Mouse (Mus musculus) forebrain, embryonic 15.5 days (tissue): ENCODE data around the gene Cacna1g. TPM values are rescaled to one million over a fixed set of nuclear protein-coding genes. Genes with fewer than 3 reads are reported as not detected.
"Not testable (repeated sequence)": the region's sequence is repeated elsewhere in the genome, so short reads cannot be mapped to it uniquely, and the experiment has no call there.

Experiments used
- ATAC-seq: fragments of 200-750 bp; cut with Nextera tagmentation; replicated peaks from 2 replicates; pipeline ENCODE4 v1.8.0; 2017; ENCODE audit warnings: mild to moderate bottlenecking, moderate TSS enrichment, moderate library complexity
- H3K27ac ChIP-seq: fragments of 300-500 bp; sonication (generic); replicated peaks from 2 replicates; pipeline ENCODE4 v1.5.1; 2015; ENCODE audit warnings: mild to moderate bottlenecking, inconsistent platforms
- H3K27me3 ChIP-seq: fragments of 300-500 bp; sonication (generic); 2 replicates; pipeline ENCODE4 v1.6.1; 2015; ENCODE audit warnings: inconsistent platforms
- H3K36me3 ChIP-seq: fragments of 300-500 bp; sonication (generic); 2 replicates; pipeline ENCODE4 v1.6.1; 2015; ENCODE audit warnings: mild to moderate bottlenecking, inconsistent platforms
- H3K4me1 ChIP-seq: fragments of 300-500 bp; sonication (generic); 2 replicates; pipeline ENCODE4 v1.6.1; 2015; ENCODE audit warnings: inconsistent platforms
- H3K4me2 ChIP-seq: fragments of 300-500 bp; sonication (generic); replicated peaks from 2 replicates; pipeline ENCODE4 v1.6.1; 2015; ENCODE audit warnings: mild to moderate bottlenecking, inconsistent platforms
- H3K4me3 ChIP-seq: fragments of 300-500 bp; sonication (generic); 2 replicates; pipeline ENCODE4 v1.5.1; 2015; ENCODE audit warnings: mild to moderate bottlenecking, inconsistent platforms
- H3K9ac ChIP-seq: fragments of 300-500 bp; sonication (generic); replicated peaks from 2 replicates; pipeline ENCODE4 v1.6.1; 2015; ENCODE audit warnings: mild to moderate bottlenecking, inconsistent platforms
- H3K9me3 ChIP-seq: fragments of 300-500 bp; sonication (generic); 2 replicates; pipeline ENCODE4 v1.6.1; 2016; ENCODE audit warnings: inconsistent platforms
- WGBS: fragments of 180-500 bp; shearing (Covaris S2); methylation state at CpG from one replicate; pipeline ENCODE4 v1.1.7; 2015; ENCODE audit warnings: mixed read lengths; 5-methylcytosine and 5-hydroxymethylcytosine counted together
- polyA plus RNA-seq: library from polyadenylated mRNA; unstranded; fragments of >200 nt; fragmentation: Nextera tagmentation; extraction: Ambion mirVana; gene quantifications from 2 replicates; pipeline ENCODE4 v1.2.1, GENCODE M21; 2015

Gene Cacna1g
- polyA plus RNA-seq, 1 experiment from 2014 or later: 6.8 TPM

GRCm38 (mm10) chr11:94412998-94413469 lies 61.0 kb downstream of the Cacna1g start:
- H3K27me3 ChIP-seq: no peaks in the 10 kb centered on the region
- peak; percentile 75 for ATAC-seq
- peak overlapping the region; percentile 87 for H3K27ac ChIP-seq
- H3K4me3 ChIP-seq: no peak overlapping the region
- peak overlapping the region; percentile 18 for H3K9ac ChIP-seq
- peaks cover 48% of the 10 kb centered on the region for H3K4me1 ChIP-seq
- H3K36me3 ChIP-seq: no peaks in the 10 kb centered on the region; the same call in 1 of the 2 replicates
- 14% methylated on average over 10 of the region's 10 CpGs for WGBS
- no peaks in the 10 kb centered on the region for H3K9me3 ChIP-seq
- peak overlapping the region; percentile 34 for H3K4me2 ChIP-seq

- ATAC-seq: no peak; the same call in 1 of the 2 replicates
- no peaks in the 10 kb centered on the region for H3K27me3 ChIP-seq
- H3K9ac ChIP-seq: no peak overlapping the region
- no peaks in the 10 kb centered on the region for H3K9me3 ChIP-seq
- H3K36me3 ChIP-seq: no peaks in the 10 kb centered on the region; the same call in 1 of the 2 replicates
- H3K27ac ChIP-seq: peak overlapping the region; percentile 87
- H3K4me1 ChIP-seq: peaks cover 53% of the 10 kb centered on the region
- 61% methylated on average over 2 of the region's 2 CpGs for WGBS
- no peak overlapping the region for H3K4me3 ChIP-seq
- H3K4me2 ChIP-seq: peak overlapping the region; percentile 34; the same call in 1 of the 2 replicates
These were observed 61.4 kb downstream of the Cacna1g start for GRCm38 (mm10) chr11:94412562-94412961.

GRCm38 (mm10) chr11:94407803-94408321 lies 66.1 kb downstream of the Cacna1g start:
- peak overlapping the region; percentile 92 for H3K27ac ChIP-seq
- H3K4me1 ChIP-seq: peaks cover 46% of the 10 kb centered on the region
- H3K36me3 ChIP-seq: no peaks in the 10 kb centered on the region
- no peak overlapping the region for H3K4me3 ChIP-seq
- no peaks in the 10 kb centered on the region for H3K9me3 ChIP-seq
- H3K27me3 ChIP-seq: no peaks in the 10 kb centered on the region
- H3K9ac ChIP-seq: peak overlapping the region; percentile 24
- no peak overlapping the region for H3K4me2 ChIP-seq
- ATAC-seq: peak; percentile 58
- 21% methylated on average over 11 of the region's 11 CpGs for WGBS

GRCm38 (mm10) chr11:94405348-94405747 lies 68.7 kb downstream of the Cacna1g start:
- H3K9me3 ChIP-seq: no peaks in the 10 kb centered on the region
- WGBS: 66% methylated on average over 6 of the region's 6 CpGs
- H3K9ac ChIP-seq: no peak overlapping the region
- H3K4me1 ChIP-seq: peaks cover 39% of the 10 kb centered on the region
- no peak overlapping the region for H3K4me3 ChIP-seq
- no peaks in the 10 kb centered on the region for H3K27me3 ChIP-seq
- H3K36me3 ChIP-seq: no peaks in the 10 kb centered on the region
- H3K27ac ChIP-seq: no peak overlapping the region
- no peak for ATAC-seq
- H3K4me2 ChIP-seq: no peak overlapping the region

- no peaks in the 10 kb centered on the region for H3K9me3 ChIP-seq
- H3K9ac ChIP-seq: no peak overlapping the region
- H3K36me3 ChIP-seq: no peaks in the 10 kb centered on the region
- H3K27ac ChIP-seq: no peak overlapping the region
- 0 out of 2 replicates have a peak, but pooled peaks have one; percentile 18 for ATAC-seq
- 27% methylated on average over 11 of the region's 11 CpGs for WGBS
- H3K4me2 ChIP-seq: no peak overlapping the region
- H3K27me3 ChIP-seq: no peaks in the 10 kb centered on the region
- H3K4me1 ChIP-seq: peaks cover 39% of the 10 kb centered on the region
- H3K4me3 ChIP-seq: no peak overlapping the region
These were observed 69.2 kb downstream of the Cacna1g start for GRCm38 (mm10) chr11:94404641-94405260.

- Histone ChIP-seq H3K9ac (no peak overlapping the region), H3K4me3 (no peak overlapping the region), H3K9me3 (no peaks in the 10 kb centered on the region), H3K4me1 (peaks cover 35% of the 10 kb centered on the region), H3K4me2 (no peak overlapping the region), H3K36me3 (no peaks in the 10 kb centered on the region), H3K27ac (no peak overlapping the region), H3K27me3 (no peaks in the 10 kb centered on the region)
- no peak for ATAC-seq
- 57% methylated on average over 5 of the region's 5 CpGs for WGBS
These were observed 69.8 kb downstream of the Cacna1g start for GRCm38 (mm10) chr11:94404178-94404577.

DNA sequence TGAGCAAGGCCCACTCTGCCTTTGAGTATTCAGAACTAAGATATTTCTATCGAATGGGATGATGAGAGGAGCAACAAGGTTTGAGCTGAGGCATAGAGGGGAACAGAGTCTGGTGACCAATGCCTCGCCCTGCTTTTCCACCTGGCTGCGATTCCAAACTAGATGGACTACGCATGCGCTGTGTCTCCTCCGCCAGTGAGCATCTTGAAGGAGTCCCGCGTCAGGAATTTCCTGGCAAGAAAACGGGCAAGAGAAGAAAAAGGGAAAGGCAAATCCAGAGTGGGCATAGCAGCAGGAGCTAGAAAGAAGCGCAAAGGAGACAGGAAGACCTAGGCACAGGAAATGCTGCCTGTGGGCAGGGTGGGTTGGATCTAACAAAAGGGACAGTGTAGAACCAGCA lies 70.2 kb downstream of the Cacna1g start:
- no peaks in the 10 kb centered on the region for H3K36me3 ChIP-seq
- H3K4me2 ChIP-seq: no peak overlapping the region
- no peak overlapping the region for H3K4me3 ChIP-seq
- peaks cover 30% of the 10 kb centered on the region for H3K4me1 ChIP-seq
- H3K27me3 ChIP-seq: no peaks in the 10 kb centered on the region
- H3K9ac ChIP-seq: no peak overlapping the region
- no peaks in the 10 kb centered on the region for H3K9me3 ChIP-seq
- ATAC-seq: no peak
- H3K27ac ChIP-seq: no peak overlapping the region
- WGBS: 75% methylated on average over 10 of the region's 10 CpGs

- no peaks in the 10 kb centered on the region for H3K27me3 ChIP-seq
- H3K9ac ChIP-seq: no peak overlapping the region
- no peaks in the 10 kb centered on the region for H3K9me3 ChIP-seq
- H3K36me3 ChIP-seq: no peaks in the 10 kb centered on the region
- no peak overlapping the region for H3K27ac ChIP-seq
- H3K4me2 ChIP-seq: no peak overlapping the region
- H3K4me3 ChIP-seq: no peak overlapping the region
- ATAC-seq: no peak
- H3K4me1 ChIP-seq: peaks cover 21% of the 10 kb centered on the region
- 79% methylated on average over 5 of the region's 5 CpGs for WGBS
These were observed 71.3 kb downstream of the Cacna1g start for GRCm38 (mm10) chr11:94402731-94403130.

DNA sequence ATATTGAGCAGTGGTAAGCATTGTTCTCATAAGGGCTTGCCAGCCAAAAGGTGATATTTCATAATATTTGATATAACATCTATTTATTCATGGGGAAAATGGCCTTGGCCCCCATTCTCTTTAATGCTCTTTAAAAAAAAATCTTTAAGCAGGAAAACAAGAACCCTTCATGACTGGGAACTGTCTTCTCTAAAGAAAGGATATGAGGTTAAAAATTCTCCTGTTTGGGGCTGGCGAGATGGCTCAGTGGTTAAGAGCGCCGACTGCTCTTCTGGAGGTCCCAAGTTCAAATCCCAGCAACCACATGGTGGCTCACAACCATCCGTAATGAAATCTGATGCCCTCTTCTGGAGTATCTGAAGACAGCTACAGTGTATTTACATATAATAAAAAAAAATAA lies 72.0 kb downstream of the Cacna1g start:
- ATAC-seq, H3K9me3 ChIP-seq, H3K4me2 ChIP-seq, H3K27ac ChIP-seq, H3K4me3 ChIP-seq, H3K27me3 ChIP-seq, H3K9ac ChIP-seq, H3K36me3 ChIP-seq: not testable (repeated sequence)
- peaks cover 14% of the 10 kb centered on the region for H3K4me1 ChIP-seq
- WGBS: 88% methylated on average over 4 of the region's 4 CpGs

DNA sequence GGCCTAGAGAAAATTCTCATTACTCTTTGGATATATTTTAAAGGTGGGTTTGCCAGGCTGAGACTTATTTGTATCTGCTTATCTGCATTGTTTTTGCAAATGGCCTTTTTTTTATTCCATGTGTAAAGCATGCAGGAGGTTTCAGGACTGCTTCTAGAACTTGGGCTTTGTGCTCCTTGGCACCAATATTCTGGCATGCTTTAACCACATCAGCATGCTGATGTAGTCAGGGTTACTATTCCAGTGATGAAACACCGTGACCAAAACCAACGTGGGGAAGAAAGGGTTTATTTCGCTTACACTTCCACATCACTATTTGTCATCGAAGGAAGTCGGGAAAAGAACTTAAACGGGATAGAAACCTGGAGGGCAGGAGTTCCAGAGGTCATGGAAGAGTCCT lies 73.0 kb downstream of the Cacna1g start:
- H3K4me1 ChIP-seq: peaks cover 11% of the 10 kb centered on the region
- 82% methylated on average over 6 of the region's 6 CpGs for WGBS
- no peak overlapping the region for H3K27ac ChIP-seq
- H3K9ac ChIP-seq: no peak overlapping the region
- H3K27me3 ChIP-seq: no peaks in the 10 kb centered on the region
- no peak overlapping the region for H3K4me3 ChIP-seq
- H3K36me3 ChIP-seq: no peaks in the 10 kb centered on the region
- no peak overlapping the region for H3K4me2 ChIP-seq
- no peaks in the 10 kb centered on the region for H3K9me3 ChIP-seq
- ATAC-seq: no peak

DNA sequence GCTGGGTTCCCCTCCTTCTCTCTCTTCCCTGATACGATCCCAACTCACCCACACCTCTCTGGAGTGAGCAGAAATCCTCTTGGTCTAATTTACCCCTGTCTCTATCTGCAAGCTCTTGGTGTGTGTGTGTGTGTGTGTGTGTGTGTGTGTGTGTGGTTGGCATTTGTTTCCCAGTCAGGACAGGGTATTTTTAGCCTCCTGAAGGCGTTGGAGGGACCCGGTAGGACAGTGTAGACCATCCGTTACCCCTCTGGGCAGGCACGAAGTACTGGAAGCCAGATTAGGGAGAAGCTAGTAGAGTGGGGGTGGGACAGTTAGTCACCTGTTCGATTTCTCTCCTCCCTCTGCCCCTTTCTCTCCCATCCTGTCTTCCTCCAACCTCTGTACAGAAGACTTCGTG lies 79.9 kb downstream of the Cacna1g start:
- H3K27me3 ChIP-seq: 0 out of 2 replicates have a peak, but pooled peaks cover 7% of the 10 kb centered on the region
- no peak overlapping the region for H3K4me3 ChIP-seq
- 74% methylated on average over 7 of the region's 7 CpGs for WGBS

GRCm38 (mm10) chr11:94393490-94393889 lies 80.5 kb downstream of the Cacna1g start:
- H3K4me3 ChIP-seq, H3K27me3 ChIP-seq, H3K9me3 ChIP-seq, H3K4me2 ChIP-seq, H3K4me1 ChIP-seq, H3K27ac ChIP-seq, ATAC-seq, H3K36me3 ChIP-seq, H3K9ac ChIP-seq: not testable (repeated sequence)
- 93% methylated on average over 4 of the region's 4 CpGs for WGBS

More for the DNA sequence above, 79.9 kb downstream of the Cacna1g start:
- Histone ChIP-seq H3K4me2 (no peak overlapping the region), H3K27ac (no peak overlapping the region), H3K4me1 (no peaks in the 10 kb centered on the region), H3K36me3 (no peaks in the 10 kb centered on the region), H3K9me3 (no peaks in the 10 kb centered on the region), H3K9ac (no peak overlapping the region)
- no peak for ATAC-seq
